8 mouse cellular contexts compared by ENCODE assay signal in the genomic region with DNA sequence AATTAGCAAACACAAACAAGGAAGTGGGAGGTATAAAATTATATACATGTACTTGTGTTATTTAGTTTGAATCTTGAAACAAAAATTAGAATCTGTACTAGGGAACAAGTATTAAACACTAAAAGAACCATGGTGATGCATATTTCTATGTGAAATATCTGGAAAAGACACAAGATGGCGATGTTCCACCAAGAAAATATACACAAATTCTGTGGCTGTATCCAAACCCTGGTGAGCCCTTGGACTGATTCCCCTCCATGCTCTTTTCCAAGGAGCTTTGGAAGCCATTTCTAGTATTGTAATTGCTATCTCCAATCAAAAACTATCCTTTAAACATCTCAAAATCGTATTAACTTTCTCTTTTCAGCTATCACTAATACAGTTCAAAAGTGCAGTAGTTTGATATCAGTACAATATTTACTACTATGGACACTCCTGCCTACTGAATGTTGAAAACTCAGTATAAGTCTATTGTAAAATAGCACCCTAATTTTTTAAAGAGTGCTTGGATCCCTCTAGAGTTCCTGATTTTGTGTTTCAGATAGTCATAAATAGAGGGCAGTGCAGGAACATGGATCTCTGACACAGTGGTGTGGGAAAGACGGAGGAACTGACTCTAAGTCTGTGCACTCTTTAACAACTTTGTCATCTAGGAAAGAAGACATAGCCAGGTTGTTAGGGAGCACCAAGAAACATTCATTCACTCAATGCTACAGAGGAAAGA. TPM values are rescaled to one million over a fixed set of nuclear protein-coding genes. Genes with fewer than 3 reads are reported as not detected.
DNase-seq lines count a peak whose midpoint lies in the region; ATAC-seq and TF ChIP-seq lines count a peak whose summit lies in the region.

No protein-coding gene starts in this region.

- no peaks in the 10 kb centered on the region; the same call in 1 of the 2 replicates for H3K4me1 ChIP-seq in heart, adult 2 months (ENCODE audit: control insufficient read depth, insufficient read depth, low read length)
- no peaks in the 10 kb centered on the region for H3K4me1 ChIP-seq in heart, embryonic 11.5 days (ENCODE audit: control insufficient read depth, insufficient read depth, low read length)

- H3K9ac ChIP-seq in heart, adult 2 months (ENCODE audit: low read depth, low read length): no peak overlapping the region
- no peak overlapping the region for H3K9ac ChIP-seq in heart, embryonic 11.5 days (ENCODE audit: low read depth, low read length)

- ATAC-seq in heart, embryonic 11.5 days (replicated peaks; ENCODE audit: insufficient number of reproducible peaks, low FRiP score, low TSS enrichment): no peak

- WGBS in heart, adult 2 months: 31% methylated on average over 3 of the region's 3 CpGs
- WGBS in heart, embryonic 11.5 days (ENCODE audit: insufficient replicate concordance): 43% methylated on average over 3 of the region's 3 CpGs

- H3K27ac ChIP-seq in heart, adult 2 months: peak overlapping the region; percentile 9; the same call in 1 of the 2 replicates
- H3K27ac ChIP-seq in heart, embryonic 11.5 days (ENCODE audit: low read depth, low read length): no peak overlapping the region

- TF ChIP-seq POLR2A in heart, adult 2 months (IDR thresholded peaks at IDR 0.05; ENCODE audit: insufficient read depth, low read depth, low read length): no peak
- no peak for TF ChIP-seq POLR2A in brain, embryonic 14.5 days (IDR thresholded peaks at IDR 0.05; ENCODE audit: borderline replicate concordance, extremely low read depth, insufficient read depth, insufficient read length, poor library complexity, severe bottlenecking)

- H3K4me3 ChIP-seq in heart, adult 2 months: no peak overlapping the region
- no peak overlapping the region for H3K4me3 ChIP-seq in heart, embryonic 11.5 days (ENCODE audit: low read depth, low read length)

- H3K4me2 ChIP-seq in heart, embryonic 11.5 days: no peak overlapping the region

- no peak for DNase-seq in heart, adult 2 months
- DNase-seq in CD4-positive, CD25-positive, alpha-beta regulatory T cell, adult 2 months (ENCODE audit: low read depth, low spot score): peak; percentile 53
- peak; percentile 78 for DNase-seq in brain, embryonic 14.5 days (ENCODE audit: low read depth)
- peak; percentile 33 for DNase-seq in hindlimb bud, embryonic 11.5 days (ENCODE audit: extremely low spot score, low read depth, low spot score)
- peak; percentile 18 for DNase-seq in lung, postnatal 14 days
- no peak for DNase-seq in spleen, adult 12 weeks (ENCODE audit: low spot score)
- DNase-seq in gastrocnemius, postnatal 25 days: no peak

- H3K36me3 ChIP-seq in heart, adult 2 months (ENCODE audit: control insufficient read depth, insufficient read depth, low read length): no peaks in the 10 kb centered on the region
- H3K36me3 ChIP-seq in heart, embryonic 11.5 days (ENCODE audit: control insufficient read depth, insufficient read depth, low read length): no peaks in the 10 kb centered on the region

- TF ChIP-seq CTCF in heart, adult 2 months (IDR thresholded peaks at IDR 0.05): peak; percentile 73
- peak; percentile 37; the same call in 1 of the 2 replicates for TF ChIP-seq CTCF in brain, embryonic 14.5 days (IDR thresholded peaks at IDR 0.05; ENCODE audit: borderline replicate concordance, extremely low read depth, insufficient read depth, insufficient read length)

- no peaks in the 10 kb centered on the region for H3K9me3 ChIP-seq in heart, embryonic 11.5 days (replicated peaks; ENCODE audit: control insufficient read depth, low read length)

- TF ChIP-seq EP300 in heart, adult 2 months (IDR thresholded peaks at IDR 0.05; ENCODE audit: insufficient read depth, low read depth, low read length): no peak

- intact Hi-C loops in heart, adult 2 months (cut with DNase I): loop anchor here (2.0 to 5.0 kb wide), 2 partner anchors 67 to 424 kb away; no protein-coding TSS in a partner anchor

- no peaks in the 10 kb centered on the region for H3K79me2 ChIP-seq in heart, adult 2 months (replicated peaks; ENCODE audit: control insufficient read depth, insufficient read depth, low read length)

- H3K27me3 ChIP-seq in heart, adult 2 months (ENCODE audit: control insufficient read depth, insufficient read depth, low read length): no peaks in the 10 kb centered on the region
- H3K27me3 ChIP-seq in heart, embryonic 11.5 days (ENCODE audit: control insufficient read depth, insufficient read depth, low read length): 0 out of 2 replicates have a peak, but pooled peaks cover 2% of the 10 kb centered on the region

RNA-seq across cellular contexts. Expression of gene Sec61g, which starts 16.8 kb away (rescaled TPM):
- total RNA-seq in heart, adult 2 months (2021): 1 to 10 TPM; 2.6 to 4.0 TPM
- 17.5 and 18.0 TPM in 2 replicates for polyA plus RNA-seq in heart, adult 2 months (2012; rRNA removed)
- polyA plus RNA-seq in heart, embryonic 11.5 days (2014; fragmentation: Nextera tagmentation; extraction: Ambion mirVana): 28.7 and 36.6 TPM in 2 replicates
- 38.9 and 56.4 TPM in 2 replicates for polyA plus RNA-seq in brain, embryonic 14.5 days (2012; rRNA removed)
- total RNA-seq in gastrocnemius, postnatal 25 days (2021): 1 to 10 TPM; 2.2 to 3.6 TPM

Comparison
In these comparisons a context has a peak if more than half of its experiments do, and no peak if none do; other contexts are left out.
1. DNase-seq: peak in CD4-positive, CD25-positive, alpha-beta regulatory T cell, adult 2 months (single experiment), brain, embryonic 14.5 days (single experiment), hindlimb bud, embryonic 11.5 days (single experiment) and lung, postnatal 14 days (single experiment); none in heart, adult 2 months (0 of 2), spleen, adult 12 weeks (single experiment) and gastrocnemius, postnatal 25 days (single experiment).